Mouse (Mus musculus) kidney, embryonic 16.5 days (tissue): ENCODE data around the gene Col24a1. TPM values are rescaled to one million over a fixed set of nuclear protein-coding genes. Genes with fewer than 3 reads are reported as not detected.

ENCODE experiments used
- ATAC-seq: fragments of 200-750 bp; cut with Nextera tagmentation; 2 replicates; pipeline ENCODE4 v1.8.0; 2017; ENCODE audit warnings: moderate TSS enrichment; ENCODE audit not compliant: low FRiP score, low TSS enrichment
- H3K27ac ChIP-seq: fragments of 300-500 bp; sonication (generic); 2 replicates; pipeline ENCODE4 v1.5.1; 2014; ENCODE audit warnings: low read length
- H3K27me3 ChIP-seq: fragments of 300-500 bp; sonication (generic); 2 replicates; pipeline ENCODE4 v1.6.1; 2014; ENCODE audit warnings: low read length, control low read depth, mixed read lengths; ENCODE audit not compliant: insufficient read depth
- H3K36me3 ChIP-seq: fragments of 300-500 bp; sonication (generic); 2 replicates; pipeline ENCODE4 v1.6.1; 2014; ENCODE audit warnings: low read length, control low read depth, mixed read lengths; ENCODE audit not compliant: insufficient read depth
- H3K4me1 ChIP-seq: fragments of 300-500 bp; sonication (generic); 2 replicates; pipeline ENCODE4 v1.6.1; 2014; ENCODE audit warnings: low read length, control low read depth, mixed read lengths; ENCODE audit not compliant: insufficient read depth
- H3K4me2 ChIP-seq: fragments of 300-500 bp; sonication (generic); replicated peaks from 2 replicates; pipeline ENCODE4 v1.6.1; 2014; ENCODE audit warnings: low read depth, low read length
- H3K4me3 ChIP-seq: fragments of 300-500 bp; sonication (generic); 2 replicates; pipeline ENCODE4 v1.5.1; 2014; ENCODE audit warnings: mild to moderate bottlenecking, low read length
- H3K9ac ChIP-seq: fragments of 300-500 bp; sonication (generic); replicated peaks from 2 replicates; pipeline ENCODE4 v1.6.1; 2014; ENCODE audit warnings: low read length
- H3K9me3 ChIP-seq: fragments of 300-500 bp; sonication (generic); 2 replicates; pipeline ENCODE4 v1.6.1; 2016; ENCODE audit warnings: low read length, control low read depth
- WGBS: fragments of 180-500 bp; shearing (Covaris S2); extraction: QIAGEN DNeasy Blood & Tissue Kit; methylation state at CpG from one replicate; pipeline ENCODE4 v1.1.7; 2014; 5-methylcytosine and 5-hydroxymethylcytosine counted together
- polyA plus RNA-seq: library from polyadenylated mRNA; unstranded; fragments of >200 nt; fragmentation: Nextera tagmentation; extraction: Ambion mirVana; gene quantifications from 2 replicates; pipeline ENCODE4 v1.2.1, GENCODE M21; 2015

The Col24a1 gene
- polyA plus RNA-seq, 1 experiment from 2014 or later, result 1.8 TPM

- no peak overlapping the region for H3K4me2 ChIP-seq
- 57% methylated on average over 19 of the region's 19 CpGs for WGBS
- 0 out of 2 replicates have a peak, but pooled peaks cover 8% of the 10 kb centered on the region for H3K4me1 ChIP-seq
- no peaks in the 10 kb centered on the region for H3K27me3 ChIP-seq
- ATAC-seq, result no peak; the same call in 1 of the 2 replicates
- no peak overlapping the region for H3K9ac ChIP-seq
- H3K27ac ChIP-seq, result peak overlapping the region; percentile 14; the same call in 1 of the 2 replicates
- H3K36me3 ChIP-seq, result no peaks in the 10 kb centered on the region
- no peaks in the 10 kb centered on the region for H3K9me3 ChIP-seq
- no peak overlapping the region for H3K4me3 ChIP-seq
Observed at GRCm38 (mm10) chr3:145391986-145392659, 99.9 kb downstream of the Col24a1 start.

GRCm38 (mm10) chr3:145399173-145399572, 106.9 kb downstream of the Col24a1 start:
- Histone ChIP-seq H3K27ac (no peak overlapping the region), H3K9me3 (no peaks in the 10 kb centered on the region), H3K4me2 (no peak overlapping the region), H3K36me3 (no peaks in the 10 kb centered on the region), H3K4me1 (no peaks in the 10 kb centered on the region), H3K9ac (no peak overlapping the region), H3K4me3 (no peak overlapping the region), H3K27me3 (no peaks in the 10 kb centered on the region)
- 76% methylated on average over 3 of the region's 3 CpGs for WGBS
- ATAC-seq, result no peak

GRCm38 (mm10) chr3:145402257-145402656, 110.0 kb downstream of the Col24a1 start:
- no peak for ATAC-seq
- WGBS, result 91% methylated on average over 10 of the region's 10 CpGs
- Histone ChIP-seq H3K4me3 (no peak overlapping the region), H3K4me1 (no peaks in the 10 kb centered on the region), H3K4me2 (no peak overlapping the region), H3K9ac (no peak overlapping the region), H3K27me3 (no peaks in the 10 kb centered on the region), H3K27ac (no peak overlapping the region), H3K36me3 (no peaks in the 10 kb centered on the region), H3K9me3 (no peaks in the 10 kb centered on the region)

GRCm38 (mm10) chr3:145402994-145403393, 110.7 kb downstream of the Col24a1 start:
- WGBS, result 86% methylated on average over 6 of the region's 6 CpGs
- Histone ChIP-seq H3K4me2 (no peak overlapping the region), H3K27ac (no peak overlapping the region), H3K9me3 (no peaks in the 10 kb centered on the region), H3K9ac (no peak overlapping the region), H3K36me3 (no peaks in the 10 kb centered on the region), H3K4me1 (no peaks in the 10 kb centered on the region), H3K4me3 (no peak overlapping the region), H3K27me3 (no peaks in the 10 kb centered on the region)
- no peak for ATAC-seq

- Histone ChIP-seq H3K4me3 (no peak overlapping the region), H3K36me3 (no peaks in the 10 kb centered on the region), H3K4me1 (no peaks in the 10 kb centered on the region), H3K9me3 (no peaks in the 10 kb centered on the region), H3K27ac (no peak overlapping the region), H3K9ac (no peak overlapping the region), H3K4me2 (no peak overlapping the region), H3K27me3 (no peaks in the 10 kb centered on the region)
- WGBS, result 62% methylated on average over 3 of the region's 3 CpGs
- ATAC-seq, result no peak
Observed at GRCm38 (mm10) chr3:145408045-145408444, 115.8 kb downstream of the Col24a1 start.

- Histone ChIP-seq H3K4me1 (no peaks in the 10 kb centered on the region), H3K4me2 (no peak overlapping the region), H3K4me3 (no peak overlapping the region), H3K9ac (no peak overlapping the region), H3K9me3 (no peaks in the 10 kb centered on the region), H3K27ac (no peak overlapping the region), H3K27me3 (no peaks in the 10 kb centered on the region), H3K36me3 (no peaks in the 10 kb centered on the region)
- no peak for ATAC-seq
- 44% methylated on average over 4 of the region's 4 CpGs for WGBS
Observed at GRCm38 (mm10) chr3:145412137-145412536, 119.9 kb downstream of the Col24a1 start.

- WGBS, result 92% methylated on average over 3 of the region's 3 CpGs
- no peak overlapping the region for H3K27ac ChIP-seq
- no peaks in the 10 kb centered on the region for H3K4me1 ChIP-seq
- H3K9me3 ChIP-seq, result no peaks in the 10 kb centered on the region
- no peak for ATAC-seq
- no peak overlapping the region for H3K4me2 ChIP-seq
- H3K4me3 ChIP-seq, result no peak overlapping the region
- no peaks in the 10 kb centered on the region for H3K27me3 ChIP-seq
- H3K36me3 ChIP-seq, result no peaks in the 10 kb centered on the region
- H3K9ac ChIP-seq, result no peak overlapping the region
Observed at GRCm38 (mm10) chr3:145414362-145414761, 122.1 kb downstream of the Col24a1 start.

- no peak for ATAC-seq
- WGBS, result 73% methylated on average over 9 of the region's 9 CpGs
- Histone ChIP-seq H3K27ac (no peak overlapping the region), H3K9ac (no peak overlapping the region), H3K4me1 (0 out of 2 replicates have a peak, but pooled peaks cover 4% of the 10 kb centered on the region), H3K27me3 (no peaks in the 10 kb centered on the region), H3K4me2 (no peak overlapping the region), H3K4me3 (no peak overlapping the region), H3K9me3 (no peaks in the 10 kb centered on the region), H3K36me3 (no peaks in the 10 kb centered on the region)
Observed at GRCm38 (mm10) chr3:145417809-145418208, 125.5 kb downstream of the Col24a1 start.

GRCm38 (mm10) chr3:145420421-145420820, 128.1 kb downstream of the Col24a1 start:
- Histone ChIP-seq H3K9me3 (no peaks in the 10 kb centered on the region), H3K4me2 (no peak overlapping the region), H3K9ac (no peak overlapping the region), H3K27ac (no peak overlapping the region), H3K4me1 (0 out of 2 replicates have a peak, but pooled peaks cover 4% of the 10 kb centered on the region), H3K4me3 (no peak overlapping the region), H3K36me3 (no peaks in the 10 kb centered on the region), H3K27me3 (no peaks in the 10 kb centered on the region)
- WGBS, result 65% methylated on average over 2 of the region's 2 CpGs
- no peak for ATAC-seq

- no peak for ATAC-seq
- Histone ChIP-seq H3K36me3 (no peaks in the 10 kb centered on the region), H3K4me3 (no peak overlapping the region), H3K27me3 (no peaks in the 10 kb centered on the region), H3K4me2 (no peak overlapping the region), H3K4me1 (0 out of 2 replicates have a peak, but pooled peaks cover 4% of the 10 kb centered on the region), H3K9ac (no peak overlapping the region), H3K27ac (no peak overlapping the region), H3K9me3 (no peaks in the 10 kb centered on the region)
- 85% methylated on average over 3 of the region's 3 CpGs for WGBS
Observed at GRCm38 (mm10) chr3:145422044-145422443, 129.8 kb downstream of the Col24a1 start.
